Mouse (Mus musculus) cerebellum, postnatal 10 days (tissue): ENCODE results near the gene Kbtbd8.
A peak's percentile ranks its signal among the peaks of the same experiment; 100 is the strongest.

Experiments used
- DNase-seq, 2 experiments: peaks; one replicate each; pipeline ENCODE4 v3.0.0; 2021; ENCODE audit warnings: mixed read lengths in 2 of 2

The Kbtbd8 gene

DNA sequence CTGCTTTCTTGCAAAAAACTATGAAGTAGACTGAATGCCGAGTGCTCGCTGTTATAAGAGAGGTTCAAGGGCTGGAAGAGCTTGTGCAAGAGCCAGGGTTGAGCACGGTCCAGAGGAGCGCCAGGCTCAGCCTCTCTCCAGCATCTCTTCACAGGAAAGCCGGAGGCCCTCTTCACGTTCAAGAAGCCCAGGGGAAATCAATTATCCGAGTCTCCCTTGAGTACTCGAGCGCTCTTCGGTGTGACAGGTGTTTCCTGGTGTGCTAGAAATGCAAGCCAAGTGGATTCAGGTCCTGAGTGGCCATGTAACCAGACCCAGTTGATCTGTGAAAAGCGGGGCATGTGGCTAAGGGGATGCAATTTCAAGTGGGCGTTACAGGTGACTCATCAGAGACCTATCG lies at the start of gene Kbtbd8:
TSS of gene Kbtbd8 (plus strand) at position 295 of the 400 bp plus-strand sequence.
- peak; percentile 22 to 28 for DNase-seq

DNA sequence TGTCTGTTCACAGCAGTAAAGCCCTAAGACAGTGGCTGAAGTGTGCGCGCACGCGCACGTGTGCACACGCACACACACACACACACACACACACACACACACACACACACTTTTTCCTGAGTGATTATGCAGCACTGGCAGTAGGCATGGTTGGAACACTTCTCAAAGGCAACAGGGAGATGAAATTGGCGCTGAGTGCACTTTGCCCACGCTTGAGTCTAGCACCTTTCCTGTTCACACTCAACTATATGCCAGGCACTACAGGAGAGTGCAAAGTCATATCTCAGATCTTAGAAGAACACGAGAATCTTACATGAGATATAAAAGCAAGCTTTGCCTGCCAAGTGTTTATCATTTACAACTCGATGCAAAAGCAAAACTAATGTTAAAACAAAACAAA lies 47.3 kb upstream of the Kbtbd8 start:
- no peak for DNase-seq

DNA sequence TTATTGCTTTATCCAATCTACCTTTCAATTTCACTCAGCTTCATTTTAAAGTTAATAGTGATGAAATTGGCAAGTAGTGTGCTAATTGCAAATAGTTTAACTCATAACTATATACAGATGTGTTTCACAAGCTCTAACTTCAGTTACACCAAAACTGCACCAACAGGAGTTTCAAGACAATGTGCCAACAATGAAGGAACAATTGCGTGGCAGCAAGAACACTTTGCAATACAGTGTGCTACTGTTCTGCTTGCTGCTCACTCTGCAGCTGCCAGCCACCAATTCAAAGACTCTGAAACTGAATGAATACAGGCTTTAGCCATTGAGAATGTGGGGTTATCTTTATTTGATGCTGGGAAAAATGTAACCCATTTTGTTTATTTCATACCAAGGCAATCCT lies 31.8 kb upstream of the Kbtbd8 start:
- no peak for DNase-seq

DNA sequence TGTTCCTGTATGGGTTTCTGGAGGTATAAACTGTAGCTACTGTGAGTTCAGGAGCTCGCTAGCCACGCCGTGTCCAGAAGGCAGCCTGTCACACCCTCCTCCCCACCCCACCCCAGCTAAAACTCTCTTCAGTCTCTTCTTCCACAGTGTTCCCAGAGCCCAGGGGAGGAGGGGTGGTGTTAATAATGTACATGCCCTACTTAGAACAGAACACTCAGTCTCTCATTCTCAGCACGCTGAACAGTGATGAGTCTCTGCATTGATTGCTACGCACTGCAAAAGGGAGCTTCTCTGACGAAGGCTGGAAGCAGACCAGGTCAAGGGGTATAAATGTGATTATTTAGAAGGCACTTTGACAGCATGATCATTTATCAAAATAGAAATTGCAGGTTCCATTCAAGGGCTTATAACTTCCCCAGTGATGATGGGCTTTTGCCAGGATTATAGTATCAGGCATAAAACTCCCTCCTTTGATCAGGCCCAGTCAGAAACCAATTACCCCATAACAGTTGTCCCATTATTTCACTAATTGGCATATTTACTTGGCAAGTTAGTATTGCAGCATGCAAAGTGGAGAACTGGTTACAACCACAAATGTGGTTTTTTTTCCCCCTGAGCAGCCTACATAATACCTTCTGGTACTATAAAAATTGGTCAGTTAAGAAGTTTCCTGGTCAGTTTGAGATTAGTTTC lies 29.7 kb upstream of the Kbtbd8 start:
- peak in 1 of 2 experiments; percentile 4 for DNase-seq

DNA sequence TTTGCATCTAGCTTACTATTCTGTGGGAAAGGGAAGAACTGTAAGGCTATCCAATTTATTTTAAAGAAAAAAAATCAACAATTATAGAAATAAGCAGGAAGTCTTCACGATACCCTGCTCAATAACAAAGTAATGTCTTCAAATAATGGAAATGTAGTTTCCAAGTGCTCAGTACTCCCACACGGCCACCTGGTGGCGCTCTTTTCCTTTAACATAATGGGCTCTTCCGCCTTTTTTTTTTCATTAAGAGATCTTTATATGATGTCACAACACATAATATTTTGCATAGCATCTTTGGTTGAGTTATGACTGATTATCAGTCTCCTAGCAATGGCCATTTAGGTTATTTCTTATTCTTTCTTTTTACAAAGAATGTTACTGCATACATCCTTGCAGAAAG lies 29.0 kb upstream of the Kbtbd8 start:
- peak; percentile 12 to 29 for DNase-seq

DNA sequence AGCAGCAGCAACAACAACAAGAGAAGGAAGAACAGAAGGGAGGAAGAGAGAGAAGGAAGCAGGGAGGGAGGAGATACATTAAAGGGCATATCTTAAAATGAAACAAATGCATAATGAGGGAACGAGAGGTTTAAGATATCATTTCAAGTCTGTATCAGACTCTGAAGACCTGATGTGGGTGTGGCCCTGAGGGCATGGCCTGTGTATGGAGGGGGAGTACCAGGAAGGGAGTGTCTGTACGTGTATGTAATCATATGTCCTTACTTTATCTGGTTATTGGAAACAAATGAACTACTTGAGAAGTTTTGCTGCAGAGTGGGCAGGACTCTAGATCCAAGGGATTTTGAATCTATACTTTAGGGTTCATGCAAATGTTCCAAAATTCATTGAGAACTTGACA lies 22.3 kb upstream of the Kbtbd8 start:
- no peak for DNase-seq

DNA sequence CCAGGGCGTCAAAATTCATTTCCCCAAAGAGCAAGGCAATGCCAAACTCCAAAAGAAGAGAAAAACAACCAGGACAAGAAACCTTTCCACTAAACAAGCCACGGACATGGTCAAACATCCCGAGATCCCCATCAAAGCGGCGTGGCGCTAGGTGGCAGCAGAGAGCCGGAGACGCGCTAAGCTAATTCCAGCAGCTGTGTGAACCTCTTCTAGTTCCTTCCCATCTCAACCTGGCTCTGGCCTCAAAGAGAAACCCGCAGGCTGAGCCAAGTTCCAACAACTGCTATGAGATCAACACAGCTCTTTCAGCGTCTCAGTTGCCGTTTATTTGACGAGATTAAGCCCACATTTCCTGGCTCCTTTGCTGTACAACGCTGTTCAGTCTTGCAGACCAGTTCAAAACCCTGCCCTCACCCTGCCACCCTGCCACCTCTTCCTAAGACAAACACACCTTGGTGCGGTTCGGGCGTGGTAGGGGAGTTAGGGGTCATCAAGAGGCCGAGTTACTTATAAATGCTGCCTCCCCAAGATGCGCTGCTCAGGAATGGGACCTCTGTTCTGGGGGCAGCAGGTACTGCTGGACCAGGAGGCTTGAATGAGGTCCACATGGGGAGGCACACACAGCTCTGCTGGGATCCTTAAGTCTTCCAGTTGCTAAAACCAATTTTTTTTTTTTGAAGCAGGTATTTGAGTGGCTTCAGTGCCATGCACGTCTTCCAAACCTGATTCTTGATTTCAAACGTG lies 18.5 kb upstream of the Kbtbd8 start:
- peak; percentile 93 to 95 for DNase-seq

DNA sequence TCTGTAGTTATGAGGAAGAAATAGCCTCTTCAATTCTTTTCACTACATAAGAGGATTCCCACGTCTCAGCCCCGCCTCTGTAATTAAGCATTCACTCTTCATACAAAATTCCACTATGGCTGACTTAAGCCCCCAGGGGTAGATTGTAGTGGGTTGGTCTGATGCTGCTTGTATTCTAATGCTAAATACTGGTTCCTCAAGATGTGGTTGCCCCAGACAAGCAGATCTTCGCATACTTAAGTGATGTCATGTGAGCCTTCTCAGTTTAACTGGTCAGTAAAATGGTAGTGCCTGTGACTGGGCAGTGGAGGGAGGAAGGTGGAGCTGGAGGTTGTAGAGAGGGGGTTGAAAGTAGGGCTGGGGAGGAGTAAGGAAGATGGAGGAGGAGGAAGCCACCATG lies 13.3 kb upstream of the Kbtbd8 start:
- no peak for DNase-seq

DNA sequence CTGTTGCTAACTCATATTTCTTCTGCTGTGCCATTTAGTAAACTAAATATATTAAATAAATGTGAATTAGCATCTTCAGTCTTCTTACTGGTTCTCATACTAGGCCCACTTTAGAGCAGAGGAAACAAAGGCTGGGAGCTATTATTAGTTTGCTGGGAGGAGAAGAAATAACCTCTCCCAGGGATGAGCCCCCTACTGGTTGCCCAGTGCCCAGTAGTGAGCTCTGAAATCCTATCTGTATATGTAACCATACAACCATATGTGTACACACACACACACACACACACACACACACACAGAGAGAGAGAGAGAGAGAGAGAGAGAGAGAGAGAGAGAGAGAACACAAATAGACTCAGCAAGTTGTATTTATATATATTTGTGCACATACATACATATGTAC lies 8.6 kb upstream of the Kbtbd8 start:
- no peak for DNase-seq

DNA sequence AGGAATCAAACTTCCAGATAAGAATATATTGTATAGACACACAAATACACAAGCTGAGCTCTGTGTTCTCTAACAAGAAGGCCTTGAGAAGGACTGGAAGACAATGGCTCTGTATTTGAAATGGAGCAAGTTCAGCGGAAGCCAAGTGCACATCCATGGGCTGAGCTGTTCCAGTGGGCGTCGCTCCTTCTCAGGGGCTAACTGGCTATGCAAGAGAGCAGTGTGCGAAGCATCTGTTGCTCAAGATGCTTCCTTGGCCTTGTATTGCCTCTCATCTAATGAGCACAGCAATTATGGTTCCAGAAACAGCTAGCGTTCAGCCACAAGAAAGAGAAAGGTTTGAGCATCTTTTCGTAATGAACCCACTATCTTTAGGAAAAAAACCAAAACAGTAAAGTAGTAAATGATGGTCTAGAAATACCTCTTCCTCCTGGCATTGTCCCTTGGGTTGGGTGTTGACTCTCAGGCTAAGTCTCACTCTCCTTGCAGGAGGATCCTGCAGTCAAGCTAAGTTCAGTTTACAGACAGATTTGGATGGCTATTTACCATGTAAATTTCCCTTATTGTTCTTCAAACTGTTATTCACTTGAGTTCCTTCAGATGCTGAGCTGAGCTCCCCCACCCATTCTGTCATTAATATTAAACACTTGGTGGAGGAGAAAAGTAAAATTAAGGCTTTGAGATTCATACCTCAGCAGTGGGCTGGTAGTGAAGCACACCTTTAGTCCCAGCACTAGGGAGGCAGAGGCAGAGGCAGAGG lies 7.2 kb upstream of the Kbtbd8 start:
- DNase-seq: peak; percentile 9 to 21

DNA sequence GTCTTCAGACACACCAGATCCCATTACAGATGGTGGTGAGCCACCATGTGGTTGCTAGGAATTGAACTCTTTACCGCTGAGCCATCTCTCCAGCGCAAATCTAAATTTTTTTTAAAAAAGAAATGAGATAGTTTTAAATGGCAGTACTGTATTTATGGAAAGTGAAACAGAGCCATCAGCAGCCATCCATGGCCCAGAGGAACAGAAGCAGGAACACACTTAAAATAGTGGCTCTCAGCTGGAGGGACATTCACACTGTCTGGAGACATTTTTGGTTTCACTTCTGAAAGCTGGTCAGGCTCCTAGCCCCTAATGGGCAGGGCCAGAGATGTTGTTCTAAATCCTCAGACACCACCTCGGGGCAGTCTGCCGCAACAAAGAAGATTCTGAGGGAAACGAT lies 5.0 kb upstream of the Kbtbd8 start:
- DNase-seq: no peak

DNA sequence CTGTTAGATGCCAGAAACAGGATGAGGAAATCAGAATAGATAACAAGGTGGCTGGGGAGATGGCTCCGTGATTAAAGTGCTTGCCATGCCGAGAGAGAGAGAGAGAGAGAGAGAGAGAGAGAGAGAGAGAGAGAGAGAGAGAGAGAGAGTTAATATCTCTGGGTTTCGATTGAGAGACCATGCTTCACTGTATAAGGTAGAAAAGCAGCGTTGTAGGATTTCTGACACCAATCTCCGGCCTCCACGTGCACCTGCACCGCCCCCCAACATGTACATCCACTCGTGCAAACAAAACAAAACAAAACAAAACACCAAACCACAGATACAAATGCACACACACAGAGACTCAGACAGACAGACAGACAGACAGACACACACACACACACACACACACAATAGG lies 527 bp upstream of the Kbtbd8 start:
- no peak for DNase-seq

DNA sequence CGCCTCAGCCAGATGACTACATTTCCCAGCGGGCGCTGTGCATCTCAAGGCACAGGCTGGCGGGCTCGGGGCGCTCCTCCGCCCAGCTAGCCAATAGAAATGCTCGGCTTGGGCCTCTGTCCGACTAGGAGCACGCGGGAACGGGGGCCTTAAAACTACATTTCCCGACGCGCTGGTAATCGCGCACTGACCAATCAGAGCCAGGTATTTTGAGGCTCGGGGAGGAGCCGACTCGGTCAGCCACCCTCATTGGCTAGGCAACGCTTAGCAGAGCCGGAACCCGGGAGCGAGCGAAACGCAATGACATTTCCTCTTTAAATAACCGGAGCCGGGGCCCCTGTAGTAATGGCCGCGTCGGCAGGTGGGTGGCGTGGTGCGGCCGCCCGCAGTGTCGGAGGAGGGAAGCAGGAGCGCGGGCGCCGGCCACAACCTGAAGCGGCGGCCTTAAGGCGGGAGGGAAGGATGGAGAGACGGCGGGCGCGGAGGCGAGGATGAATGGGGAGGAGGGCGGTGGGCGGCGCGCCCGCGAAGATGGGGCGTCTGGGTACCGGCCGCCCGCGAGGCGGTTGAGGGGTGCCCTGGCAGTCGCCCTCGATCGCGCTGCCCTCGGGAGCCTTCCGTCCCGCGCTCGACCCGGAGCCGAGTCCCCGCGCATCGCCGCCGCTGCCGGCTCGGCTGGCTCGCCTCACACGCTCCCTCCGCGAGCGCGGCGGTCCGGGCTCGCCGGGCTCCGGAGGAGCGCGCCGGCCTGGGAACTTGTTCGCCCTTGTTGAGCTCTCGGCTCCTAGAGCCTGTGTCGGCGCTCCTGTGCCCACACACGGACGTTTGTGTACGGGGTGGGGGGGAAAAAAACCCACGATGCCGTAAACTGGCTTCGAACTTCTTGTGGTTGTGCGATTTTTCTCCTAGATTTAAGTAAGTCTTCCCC lies 838 bp downstream of the Kbtbd8 start:
- peak; percentile 94 to 97 for DNase-seq

DNA sequence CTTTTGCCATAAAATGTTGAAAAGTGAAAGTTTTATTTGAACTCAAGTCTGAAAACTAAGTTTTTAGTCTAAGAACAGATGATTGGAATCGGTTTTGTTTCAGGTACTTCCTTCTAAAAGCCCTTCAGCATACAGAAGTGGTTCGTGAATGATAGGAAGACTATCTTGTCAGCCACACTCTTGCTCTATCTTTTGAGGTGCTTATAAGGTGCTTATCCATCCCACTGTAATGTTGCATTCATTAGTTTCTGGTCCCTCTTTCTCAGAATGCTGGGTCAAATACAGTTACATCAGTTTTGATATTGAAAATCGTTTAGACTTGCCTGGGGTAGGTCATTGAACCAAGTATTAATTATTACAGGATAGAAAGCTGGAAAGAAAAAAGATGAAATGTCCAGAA lies 2.3 kb downstream of the Kbtbd8 start:
- no peak for DNase-seq

DNA sequence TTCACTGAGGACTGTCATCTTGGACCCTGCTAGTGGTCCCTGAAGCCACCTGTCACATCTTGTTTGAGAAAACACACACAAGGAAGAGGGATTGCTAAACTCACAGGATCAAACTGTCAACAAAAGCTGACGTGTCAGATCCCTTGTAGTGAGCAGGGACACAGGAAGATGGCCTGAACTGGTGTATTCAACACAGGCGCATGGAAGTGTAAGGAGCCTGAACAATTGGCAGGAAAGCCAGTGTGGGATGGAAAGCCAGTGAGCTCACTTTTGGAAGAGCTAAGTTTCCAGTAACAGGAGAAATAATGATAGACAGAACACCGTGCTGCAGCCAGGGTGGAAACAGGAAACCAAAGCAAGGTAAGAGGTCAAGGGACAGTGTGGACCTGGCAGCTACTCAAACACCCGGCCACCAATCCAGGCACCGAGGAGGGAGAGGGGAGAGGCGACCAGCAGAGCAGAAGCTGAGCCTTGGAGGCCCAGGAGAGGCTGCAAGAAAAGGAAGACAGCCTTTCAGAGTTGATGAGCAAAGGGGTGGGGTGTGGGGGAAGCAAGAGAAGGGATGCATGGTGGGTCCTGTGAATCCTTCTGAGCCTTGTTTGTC lies 33.0 kb downstream of the Kbtbd8 start:
- no peak for DNase-seq

DNA sequence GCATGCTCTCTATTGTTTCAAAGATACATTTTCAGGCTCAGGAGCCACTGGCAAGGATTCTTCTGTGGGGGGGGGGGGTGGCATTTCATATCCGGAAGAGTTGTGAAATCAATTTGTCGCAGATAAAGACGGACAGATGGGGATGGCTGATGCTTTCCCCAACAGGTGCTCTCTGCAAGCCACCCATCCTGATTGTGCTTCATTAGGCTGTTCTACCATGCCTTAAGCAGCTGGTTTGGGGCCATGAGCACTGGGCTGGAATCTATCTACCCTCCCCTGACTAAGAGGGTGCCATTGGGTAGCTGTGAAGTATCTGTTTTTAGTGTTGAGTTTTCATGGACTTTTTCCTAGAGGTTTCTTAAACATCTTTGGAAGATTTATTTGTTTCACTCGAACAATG lies 33.8 kb downstream of the Kbtbd8 start:
- no peak for DNase-seq

DNA sequence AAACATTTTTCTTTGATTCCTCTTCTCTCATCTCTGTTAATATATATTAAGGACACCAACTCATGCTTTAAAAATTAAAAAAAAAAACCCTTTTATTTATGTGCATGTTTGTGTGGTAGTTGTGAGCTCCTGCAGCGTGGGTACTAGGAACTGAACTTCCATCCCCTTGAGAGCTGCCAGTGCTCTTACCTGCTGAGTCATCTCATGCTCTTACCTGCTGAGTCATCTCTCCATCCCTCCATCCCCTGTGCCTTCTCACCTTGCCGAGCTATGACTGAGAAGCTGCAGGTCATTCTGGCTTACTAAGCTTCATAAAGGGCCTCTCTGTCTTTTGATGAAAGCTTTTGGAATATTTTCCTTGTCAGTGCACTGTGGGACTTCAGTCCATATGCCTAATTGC lies 34.5 kb downstream of the Kbtbd8 start:
- no peak for DNase-seq

DNA sequence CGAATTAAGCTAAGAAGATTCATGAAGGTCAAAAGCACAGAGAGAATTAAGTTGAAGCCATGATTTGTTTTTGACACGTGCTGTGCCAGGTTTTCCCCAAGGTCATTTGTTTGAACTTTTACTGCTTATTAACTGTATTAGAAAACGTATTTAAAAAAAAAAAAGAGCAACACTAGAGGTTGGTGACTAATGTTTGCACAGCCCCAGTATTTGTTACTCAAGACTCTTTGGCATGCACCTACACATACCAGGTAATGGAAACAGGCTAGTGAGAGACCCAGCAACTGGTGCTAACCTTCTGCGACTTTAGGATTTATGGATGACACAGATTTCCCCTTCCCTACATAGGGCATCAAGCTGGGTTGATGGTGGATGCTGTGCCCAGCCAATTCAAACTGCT lies 46.9 kb downstream of the Kbtbd8 start:
- DNase-seq: no peak

DNA sequence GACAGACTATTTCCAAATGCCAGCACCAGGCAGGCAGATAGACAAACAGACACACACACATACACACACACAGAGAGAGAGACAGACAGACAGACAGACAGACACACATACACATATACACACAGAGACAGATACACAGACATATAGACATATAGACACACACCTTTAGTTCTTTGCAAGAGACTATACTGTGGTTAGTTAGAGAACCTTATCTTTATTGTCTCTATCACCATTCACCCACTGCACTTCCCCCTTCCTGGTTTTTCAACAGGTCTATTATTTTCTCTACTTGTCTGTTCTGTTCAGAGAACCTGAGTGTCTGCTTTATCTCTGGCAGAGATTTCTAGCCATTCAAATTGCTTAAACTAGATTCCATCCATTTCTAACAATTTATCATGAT lies 48.6 kb downstream of the Kbtbd8 start:
- DNase-seq: no peak

DNA sequence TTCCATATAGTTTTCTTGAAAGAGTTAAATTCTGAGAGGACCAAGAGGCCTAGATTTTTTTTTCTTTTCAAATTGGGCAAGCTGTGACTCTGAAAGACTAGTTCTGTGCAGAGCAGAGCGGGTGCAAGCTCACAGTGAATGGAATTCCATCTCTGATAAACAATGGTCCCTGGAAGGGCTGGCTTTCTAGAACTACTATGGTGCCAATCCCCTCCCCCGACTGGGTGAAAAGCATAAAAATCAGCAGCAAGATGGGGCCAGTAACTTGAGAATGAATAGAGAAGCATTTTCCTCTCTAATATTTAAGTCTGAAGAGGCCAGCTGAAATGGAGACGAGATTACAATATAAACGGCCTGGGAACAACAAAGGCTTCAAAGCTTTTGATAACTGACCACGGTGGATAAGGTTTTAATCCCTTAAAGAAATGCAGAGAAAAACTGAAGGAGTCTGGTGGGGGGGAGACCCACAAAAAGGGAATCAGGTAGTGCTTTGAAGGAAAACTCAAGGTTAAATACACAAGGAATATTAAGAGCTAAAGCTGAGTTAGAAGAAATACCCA lies 50.7 kb downstream of the Kbtbd8 start:
- peak in 1 of 2 experiments; percentile 17 for DNase-seq

DNA sequence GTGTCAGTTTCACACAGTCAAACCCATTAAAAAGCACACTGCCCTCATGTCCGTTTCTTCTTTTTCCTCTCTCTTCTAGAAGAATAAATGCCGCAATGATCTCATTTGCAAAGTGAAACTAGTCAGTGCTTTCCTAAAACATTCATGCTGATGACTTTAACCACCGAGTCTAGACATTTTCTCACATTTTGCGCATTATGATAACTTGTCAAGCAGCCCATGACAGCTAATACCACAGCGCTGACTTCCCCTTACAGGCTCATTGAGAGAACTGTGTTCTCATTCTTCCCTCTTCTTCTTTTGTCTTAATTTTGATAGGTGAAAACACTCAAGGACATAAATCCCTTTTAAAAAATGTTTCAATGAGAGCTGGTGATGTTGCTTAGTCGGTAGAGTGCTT lies 52.4 kb downstream of the Kbtbd8 start:
- no peak for DNase-seq
